Mouse (Mus musculus): ENCODE results near the gene Chkb. TPM values are rescaled to one million over a fixed set of nuclear protein-coding genes. Genes with fewer than 3 reads are reported as not detected.
A peak's percentile ranks its signal among the peaks of the same experiment; 100 is the strongest.

The Chkb gene
- polyA plus RNA-seq, 1 experiment from 2014 or later = 46.5 TPM

- no peak overlapping the region for H3K4me3 ChIP-seq (ENCODE audit: low read depth, low read length)
- H3K36me3 ChIP-seq (replicated peaks; ENCODE audit: control insufficient read depth, insufficient read depth, low read depth, low read length) = no peaks in the 10 kb centered on the region; the same call in 1 of the 2 replicates
- H3K4me1 ChIP-seq (ENCODE audit: control insufficient read depth, insufficient read depth, low read length) = no peaks in the 10 kb centered on the region
- H3K27ac ChIP-seq (replicated peaks; ENCODE audit: low read depth, low read length) = no peak overlapping the region
- ATAC-seq (replicated peaks; ENCODE audit: insufficient number of reproducible peaks, low FRiP score, low TSS enrichment, low read depth) = no peak
- H3K9me3 ChIP-seq (replicated peaks; ENCODE audit: control insufficient read depth, low read length) = no peaks in the 10 kb centered on the region
- no peak overlapping the region for H3K4me2 ChIP-seq (ENCODE audit: low read depth, low read length)
- H3K9ac ChIP-seq (replicated peaks; ENCODE audit: low read length) = no peak overlapping the region
- DNase-seq (ENCODE audit: low spot score) = no peak
- WGBS = 81% methylated on average over 15 of the region's 15 CpGs
- H3K27me3 ChIP-seq (ENCODE audit: control insufficient read depth, insufficient read depth, low read length) = no peaks in the 10 kb centered on the region
Measured at GRCm38 (mm10) chr15:89461321-89461720, 31.6 kb upstream of the Chkb start.

GRCm38 (mm10) chr15:89460298-89460697 is 30.6 kb upstream of the Chkb start:
- Histone ChIP-seq H3K4me3 (ENCODE audit: low read depth, low read length) (no peak overlapping the region), H3K4me2 (ENCODE audit: low read depth, low read length) (no peak overlapping the region), H3K27me3 (ENCODE audit: control insufficient read depth, insufficient read depth, low read length) (no peaks in the 10 kb centered on the region), H3K9ac (replicated peaks; ENCODE audit: low read length) (no peak overlapping the region), H3K9me3 (replicated peaks; ENCODE audit: control insufficient read depth, low read length) (no peaks in the 10 kb centered on the region), H3K4me1 (ENCODE audit: control insufficient read depth, insufficient read depth, low read length) (no peaks in the 10 kb centered on the region), H3K36me3 (replicated peaks; ENCODE audit: control insufficient read depth, insufficient read depth, low read depth, low read length) (no peaks in the 10 kb centered on the region; the same call in 1 of the 2 replicates), H3K27ac (replicated peaks; ENCODE audit: low read depth, low read length) (no peak overlapping the region)
- 73% methylated on average over 10 of the region's 10 CpGs for WGBS
- ATAC-seq (replicated peaks; ENCODE audit: insufficient number of reproducible peaks, low FRiP score, low TSS enrichment, low read depth) = no peak
- no peak for DNase-seq (ENCODE audit: low spot score)

GRCm38 (mm10) chr15:89459821-89460220 is 30.1 kb upstream of the Chkb start:
- WGBS = 79% methylated on average over 7 of the region's 7 CpGs
- no peak overlapping the region for H3K4me2 ChIP-seq (ENCODE audit: low read depth, low read length)
- H3K4me3 ChIP-seq (ENCODE audit: low read depth, low read length) = no peak overlapping the region
- no peak for ATAC-seq (replicated peaks; ENCODE audit: insufficient number of reproducible peaks, low FRiP score, low TSS enrichment, low read depth)
- H3K9me3 ChIP-seq (replicated peaks; ENCODE audit: control insufficient read depth, low read length) = no peaks in the 10 kb centered on the region
- no peaks in the 10 kb centered on the region; the same call in 1 of the 2 replicates for H3K27me3 ChIP-seq (ENCODE audit: control insufficient read depth, insufficient read depth, low read length)
- no peaks in the 10 kb centered on the region; the same call in 1 of the 2 replicates for H3K36me3 ChIP-seq (replicated peaks; ENCODE audit: control insufficient read depth, insufficient read depth, low read depth, low read length)
- no peak for DNase-seq (ENCODE audit: low spot score)
- no peak overlapping the region for H3K9ac ChIP-seq (replicated peaks; ENCODE audit: low read length)
- no peaks in the 10 kb centered on the region for H3K4me1 ChIP-seq (ENCODE audit: control insufficient read depth, insufficient read depth, low read length)
- no peak overlapping the region for H3K27ac ChIP-seq (replicated peaks; ENCODE audit: low read depth, low read length)

GRCm38 (mm10) chr15:89458942-89459341 is 29.2 kb upstream of the Chkb start:
- Histone ChIP-seq H3K4me3 (ENCODE audit: low read depth, low read length) (no peak overlapping the region), H3K27me3 (ENCODE audit: control insufficient read depth, insufficient read depth, low read length) (peaks cover 3% of the 10 kb centered on the region; the same call in 1 of the 2 replicates), H3K9me3 (replicated peaks; ENCODE audit: control insufficient read depth, low read length) (no peaks in the 10 kb centered on the region), H3K9ac (replicated peaks; ENCODE audit: low read length) (no peak overlapping the region), H3K27ac (replicated peaks; ENCODE audit: low read depth, low read length) (no peak overlapping the region), H3K36me3 (replicated peaks; ENCODE audit: control insufficient read depth, insufficient read depth, low read depth, low read length) (no peaks in the 10 kb centered on the region; the same call in 1 of the 2 replicates), H3K4me2 (ENCODE audit: low read depth, low read length) (no peak overlapping the region), H3K4me1 (ENCODE audit: control insufficient read depth, insufficient read depth, low read length) (no peaks in the 10 kb centered on the region)
- ATAC-seq (replicated peaks; ENCODE audit: insufficient number of reproducible peaks, low FRiP score, low TSS enrichment, low read depth) (no peak), DNase-seq (ENCODE audit: low spot score) (no peak)
- 92% methylated on average over 15 of the region's 15 CpGs for WGBS

GRCm38 (mm10) chr15:89455642-89456041 is 25.9 kb upstream of the Chkb start:
- 65% methylated on average over 6 of the region's 6 CpGs for WGBS
- DNase-seq (ENCODE audit: low spot score) (no peak), ATAC-seq (replicated peaks; ENCODE audit: insufficient number of reproducible peaks, low FRiP score, low TSS enrichment, low read depth) (no peak)
- Histone ChIP-seq H3K36me3 (replicated peaks; ENCODE audit: control insufficient read depth, insufficient read depth, low read depth, low read length) (no peaks in the 10 kb centered on the region; the same call in 1 of the 2 replicates), H3K27ac (replicated peaks; ENCODE audit: low read depth, low read length) (no peak overlapping the region), H3K27me3 (ENCODE audit: control insufficient read depth, insufficient read depth, low read length) (peaks cover 5% of the 10 kb centered on the region; the same call in 1 of the 2 replicates), H3K9ac (replicated peaks; ENCODE audit: low read length) (no peak overlapping the region), H3K4me1 (ENCODE audit: control insufficient read depth, insufficient read depth, low read length) (no peaks in the 10 kb centered on the region), H3K4me2 (ENCODE audit: low read depth, low read length) (no peak overlapping the region), H3K9me3 (replicated peaks; ENCODE audit: control insufficient read depth, low read length) (no peaks in the 10 kb centered on the region), H3K4me3 (ENCODE audit: low read depth, low read length) (no peak overlapping the region)

- peak overlapping the region; percentile 90 for H3K4me2 ChIP-seq (ENCODE audit: low read depth, low read length)
- peak overlapping the region; percentile 49; the same call in 1 of the 2 replicates for H3K4me3 ChIP-seq (ENCODE audit: low read depth, low read length)
- DNase-seq (ENCODE audit: low spot score) (no peak), ATAC-seq (replicated peaks; ENCODE audit: insufficient number of reproducible peaks, low FRiP score, low TSS enrichment, low read depth) (0 out of 2 replicates have a peak, but pooled peaks have one; percentile 41)
- no peak overlapping the region; the same call in 1 of the 2 replicates for H3K9ac ChIP-seq (replicated peaks; ENCODE audit: low read length)
- H3K9me3 ChIP-seq (replicated peaks; ENCODE audit: control insufficient read depth, low read length) = no peaks in the 10 kb centered on the region
- peaks cover 5% of the 10 kb centered on the region; the same call in 1 of the 2 replicates for H3K27me3 ChIP-seq (ENCODE audit: control insufficient read depth, insufficient read depth, low read length)
- 12% methylated on average over 4 of the region's 6 CpGs for WGBS
- H3K36me3 ChIP-seq (replicated peaks; ENCODE audit: control insufficient read depth, insufficient read depth, low read depth, low read length) = no peaks in the 10 kb centered on the region; the same call in 1 of the 2 replicates
- no peaks in the 10 kb centered on the region for H3K4me1 ChIP-seq (ENCODE audit: control insufficient read depth, insufficient read depth, low read length)
- H3K27ac ChIP-seq (replicated peaks; ENCODE audit: low read depth, low read length) = no peak overlapping the region
Measured at GRCm38 (mm10) chr15:89454857-89455256, 25.1 kb upstream of the Chkb start.

- peak; percentile 44 for ATAC-seq (replicated peaks; ENCODE audit: insufficient number of reproducible peaks, low FRiP score, low TSS enrichment, low read depth)
- Histone ChIP-seq H3K4me1 (ENCODE audit: control insufficient read depth, insufficient read depth, low read length) (no peaks in the 10 kb centered on the region), H3K4me2 (ENCODE audit: low read depth, low read length) (peak within 1 kb of the TSS; percentile 90), H3K9ac (replicated peaks; ENCODE audit: low read length) (peak within 1 kb of the TSS; percentile 28), H3K27me3 (ENCODE audit: control insufficient read depth, insufficient read depth, low read length) (peaks cover 5% of the 10 kb centered on the region; the same call in 1 of the 2 replicates), H3K9me3 (replicated peaks; ENCODE audit: control insufficient read depth, low read length) (no peaks in the 10 kb centered on the region), H3K27ac (replicated peaks; ENCODE audit: low read depth, low read length) (no peak within 1 kb of the TSS), H3K36me3 (replicated peaks; ENCODE audit: control insufficient read depth, insufficient read depth, low read depth, low read length) (no peaks in the 10 kb centered on the region; the same call in 1 of the 2 replicates), H3K4me3 (ENCODE audit: low read depth, low read length) (peak within 1 kb of the TSS; percentile 49)
- peak; percentile 15 for DNase-seq (ENCODE audit: low spot score)
- WGBS = under 1% methylated on average over 53 of the region's 53 CpGs
Measured at GRCm38 (mm10) chr15:89453865-89454478, 24.3 kb upstream of the Chkb start, which contains the start of gene Mapk8ip2. TSS of gene Mapk8ip2 (plus strand) at chr15:89453913.
